Mouse (Mus musculus): Measurements from ENCODE around the gene Hsp90b1. TPM values are rescaled to one million over a fixed set of nuclear protein-coding genes. Genes with fewer than 3 reads are reported as not detected.

The Hsp90b1 gene
- 1,208 TPM for polyA plus RNA-seq (2014; fragmentation: Illumina TruSeq; extraction: RNeasy Lipid Tissue Mini Kit (QIAGEN cat#74804); ENCODE audit: low read depth, low replicate concordance)

DNA sequence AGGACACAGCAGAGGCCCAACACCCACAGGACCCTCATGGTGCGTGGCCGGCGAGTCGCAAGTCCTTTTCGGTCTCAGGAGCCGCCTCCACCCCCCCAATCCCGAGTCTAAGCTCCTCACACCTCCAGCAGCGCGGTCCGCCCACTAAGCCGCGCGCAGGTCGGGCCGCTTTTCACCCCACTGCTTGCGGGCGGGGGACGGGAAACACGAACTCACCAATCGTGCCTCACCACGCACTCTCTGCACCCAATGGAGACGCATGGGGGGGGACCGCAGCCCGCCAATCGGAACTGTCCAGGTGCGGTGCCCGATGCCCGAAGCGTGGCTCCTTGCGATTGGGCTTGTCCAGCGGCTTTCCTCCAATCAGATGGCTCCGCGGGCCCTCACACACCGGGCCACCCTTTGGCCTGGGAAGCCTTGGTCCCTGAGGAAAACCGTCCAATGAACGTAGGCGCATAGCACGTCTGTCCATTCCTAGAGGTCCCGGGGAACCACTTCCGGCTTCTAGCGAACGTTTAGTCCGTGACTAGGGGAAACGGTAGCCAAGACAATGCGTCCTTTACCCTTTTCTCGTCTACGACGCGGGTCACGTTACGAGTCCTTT is at the start of gene Hsp90b1, which contains the start of gene Ttc41:
Gene Hsp90b1, minus strand, starts transcription at position 192 of the 604 bp plus-strand sequence.
Gene Ttc41, plus strand, starts transcription at position 494 of the 604 bp plus-strand sequence.

Other genes with a start within 250 kb of the Hsp90b1 start
- gene Syn3, start 206.6 kb downstream of the Hsp90b1 start, polyA plus RNA-seq (2014; fragmentation: Illumina TruSeq; extraction: RNeasy Lipid Tissue Mini Kit (QIAGEN cat#74804); ENCODE audit: low read depth, low replicate concordance): 0.28 TPM
- gene Ttc41, start 302 bp upstream of the Hsp90b1 start, polyA plus RNA-seq (2014; fragmentation: Illumina TruSeq; extraction: RNeasy Lipid Tissue Mini Kit (QIAGEN cat#74804); ENCODE audit: low read depth, low replicate concordance): 3.0 TPM
- 3.0 TPM for gene Gm49358, start 58.5 kb upstream of the Hsp90b1 start, polyA plus RNA-seq (2014; fragmentation: Illumina TruSeq; extraction: RNeasy Lipid Tissue Mini Kit (QIAGEN cat#74804); ENCODE audit: low read depth, low replicate concordance)
- 4.3 TPM for gene Nt5dc3, start 73.5 kb upstream of the Hsp90b1 start, polyA plus RNA-seq (2014; fragmentation: Illumina TruSeq; extraction: RNeasy Lipid Tissue Mini Kit (QIAGEN cat#74804); ENCODE audit: low read depth, low replicate concordance)